Mouse (Mus musculus): ENCODE measurements around the gene Gm28047. TPM values are rescaled to one million over a fixed set of nuclear protein-coding genes. Genes with fewer than 3 reads are reported as not detected.

Gene Gm28047
- polyA plus RNA-seq, 1 experiment from 2014 or later, result not detected

DNA sequence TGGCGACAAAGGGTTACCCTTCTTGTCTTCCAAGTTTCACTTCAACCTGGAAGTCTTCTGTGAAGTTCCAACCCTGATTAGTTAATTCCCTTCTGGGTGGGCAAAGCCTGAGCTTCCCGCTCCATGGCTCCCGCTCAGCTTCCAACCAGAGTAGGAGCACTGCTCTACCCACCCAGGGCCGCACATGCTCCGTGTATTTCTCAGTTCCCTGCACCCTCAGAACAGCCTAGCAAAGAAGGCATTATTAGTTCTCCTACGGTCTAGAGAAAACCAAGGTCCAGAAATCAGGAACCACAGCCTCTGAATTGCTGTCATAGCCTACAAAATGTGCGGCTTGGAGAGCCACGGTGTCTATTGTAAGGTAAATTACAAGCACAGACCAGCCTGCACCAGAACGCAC lies 114.8 kb downstream of the Gm28047 start:
- 6% methylated on average over 9 of the region's 9 CpGs for WGBS
- H3K4me1 ChIP-seq (replicated peaks; ENCODE audit: control insufficient read depth, insufficient read depth, low read length), result peaks cover 45% of the 10 kb centered on the region
- H3K4me2 ChIP-seq (replicated peaks), result peak overlapping the region; percentile 65
- peak overlapping the region; percentile 44 for H3K4me3 ChIP-seq (replicated peaks; ENCODE audit: low read length)
- DNase-seq (ENCODE audit: low spot score) (peak; percentile 61), ATAC-seq (ENCODE audit: low FRiP score) (peak; percentile 54)
- H3K27ac ChIP-seq, result peak overlapping the region; percentile 84
- peaks cover 36% of the 10 kb centered on the region for H3K36me3 ChIP-seq (replicated peaks; ENCODE audit: control insufficient read depth, insufficient read depth)
- H3K9ac ChIP-seq, result peak overlapping the region; percentile 64
- no peaks in the 10 kb centered on the region for H3K27me3 ChIP-seq (ENCODE audit: control insufficient read depth, insufficient read depth, low read length)
- no peaks in the 10 kb centered on the region for H3K9me3 ChIP-seq (ENCODE audit: control insufficient read depth, low read length)

DNA sequence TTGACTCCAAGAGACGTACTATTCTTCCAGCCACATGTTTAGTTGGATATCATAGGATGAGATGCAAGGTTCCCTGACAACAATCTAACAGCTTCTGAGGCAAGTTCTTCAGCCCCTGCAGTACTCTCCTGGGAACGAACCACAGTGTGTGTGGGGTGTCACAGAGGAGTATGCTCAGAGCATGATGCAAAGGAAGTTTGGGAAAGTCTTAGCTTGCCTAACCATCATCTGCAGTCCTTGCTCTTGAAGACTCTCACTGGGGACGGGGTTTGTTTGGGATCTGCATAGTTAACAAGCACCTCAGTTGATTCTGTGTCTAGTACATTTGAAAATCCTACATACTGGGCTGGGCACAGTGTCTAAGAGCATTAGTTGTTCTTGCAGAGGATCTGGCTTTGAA lies 116.5 kb downstream of the Gm28047 start:
- H3K9me3 ChIP-seq (ENCODE audit: control insufficient read depth, low read length), result no peaks in the 10 kb centered on the region
- peaks cover 54% of the 10 kb centered on the region for H3K36me3 ChIP-seq (replicated peaks; ENCODE audit: control insufficient read depth, insufficient read depth)
- ATAC-seq (ENCODE audit: low FRiP score) (no peak), DNase-seq (ENCODE audit: low spot score) (no peak)
- WGBS, result 89% methylated on average over 3 of the region's 3 CpGs
- no peaks in the 10 kb centered on the region for H3K27me3 ChIP-seq (ENCODE audit: control insufficient read depth, insufficient read depth, low read length)
- no peak overlapping the region for H3K4me2 ChIP-seq (replicated peaks)
- H3K9ac ChIP-seq, result no peak overlapping the region
- H3K27ac ChIP-seq, result no peak overlapping the region
- peaks cover 38% of the 10 kb centered on the region for H3K4me1 ChIP-seq (replicated peaks; ENCODE audit: control insufficient read depth, insufficient read depth, low read length)
- H3K4me3 ChIP-seq (replicated peaks; ENCODE audit: low read length), result no peak overlapping the region

DNA sequence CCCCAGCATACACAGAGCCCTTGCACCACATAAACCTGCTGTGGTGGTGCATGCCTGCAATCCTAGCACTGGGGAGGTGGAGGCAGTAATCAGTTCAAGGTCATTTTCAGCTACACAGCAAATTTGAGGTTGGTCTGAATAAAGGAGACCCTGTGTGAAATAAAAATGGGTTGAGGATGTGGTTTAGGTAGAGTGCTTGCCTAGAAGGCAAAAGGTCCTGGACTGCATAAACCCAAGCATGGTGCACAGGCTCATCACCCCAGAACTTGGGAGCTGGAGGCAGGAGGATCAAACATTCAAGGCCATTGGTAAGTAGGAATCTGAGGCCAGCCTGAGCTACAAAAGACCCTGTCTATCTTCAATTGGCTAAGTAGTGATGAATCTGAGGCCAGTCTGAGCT lies 117.3 kb downstream of the Gm28047 start:
- Histone ChIP-seq H3K27me3 (ENCODE audit: control insufficient read depth, insufficient read depth, low read length) (no peaks in the 10 kb centered on the region), H3K9ac (no peak overlapping the region), H3K36me3 (replicated peaks; ENCODE audit: control insufficient read depth, insufficient read depth) (peaks cover 62% of the 10 kb centered on the region), H3K4me1 (replicated peaks; ENCODE audit: control insufficient read depth, insufficient read depth, low read length) (peaks cover 31% of the 10 kb centered on the region), H3K27ac (no peak overlapping the region), H3K4me3 (replicated peaks; ENCODE audit: low read length) (no peak overlapping the region), H3K4me2 (replicated peaks) (no peak overlapping the region), H3K9me3 (ENCODE audit: control insufficient read depth, low read length) (no peaks in the 10 kb centered on the region)
- no peak for DNase-seq (ENCODE audit: low spot score)
- ATAC-seq (ENCODE audit: low FRiP score), result no peak

DNA sequence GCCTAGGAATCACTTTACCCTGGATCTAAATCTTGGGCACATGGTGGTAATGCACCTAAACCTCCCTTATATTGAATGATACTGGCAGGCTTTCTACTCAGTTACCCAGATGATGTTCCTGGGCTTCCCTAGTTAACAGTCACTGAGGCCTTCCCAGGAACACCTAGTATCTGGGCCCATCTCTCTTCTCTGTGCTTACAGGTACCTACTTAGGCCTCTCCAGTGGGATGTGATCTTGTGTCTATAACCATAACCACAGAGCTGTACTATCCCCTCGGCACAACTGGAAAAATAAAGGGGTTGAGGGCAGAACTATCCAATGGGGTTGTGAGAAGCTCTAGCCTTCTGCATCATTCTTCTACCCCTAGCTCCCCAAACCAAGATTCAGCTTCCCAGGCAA lies 118.0 kb downstream of the Gm28047 start:
- no peak for DNase-seq (ENCODE audit: low spot score)
- H3K27me3 ChIP-seq (ENCODE audit: control insufficient read depth, insufficient read depth, low read length), result no peaks in the 10 kb centered on the region
- no peak overlapping the region for H3K27ac ChIP-seq
- no peak overlapping the region for H3K9ac ChIP-seq
- no peak overlapping the region for H3K4me2 ChIP-seq (replicated peaks)
- WGBS, result 100% methylated on average over 1 of the region's 1 CpGs
- peaks cover 69% of the 10 kb centered on the region for H3K36me3 ChIP-seq (replicated peaks; ENCODE audit: control insufficient read depth, insufficient read depth)
- no peak overlapping the region for H3K4me3 ChIP-seq (replicated peaks; ENCODE audit: low read length)
- no peak for ATAC-seq (ENCODE audit: low FRiP score)
- peaks cover 24% of the 10 kb centered on the region for H3K4me1 ChIP-seq (replicated peaks; ENCODE audit: control insufficient read depth, insufficient read depth, low read length)
- H3K9me3 ChIP-seq (ENCODE audit: control insufficient read depth, low read length), result no peaks in the 10 kb centered on the region

DNA sequence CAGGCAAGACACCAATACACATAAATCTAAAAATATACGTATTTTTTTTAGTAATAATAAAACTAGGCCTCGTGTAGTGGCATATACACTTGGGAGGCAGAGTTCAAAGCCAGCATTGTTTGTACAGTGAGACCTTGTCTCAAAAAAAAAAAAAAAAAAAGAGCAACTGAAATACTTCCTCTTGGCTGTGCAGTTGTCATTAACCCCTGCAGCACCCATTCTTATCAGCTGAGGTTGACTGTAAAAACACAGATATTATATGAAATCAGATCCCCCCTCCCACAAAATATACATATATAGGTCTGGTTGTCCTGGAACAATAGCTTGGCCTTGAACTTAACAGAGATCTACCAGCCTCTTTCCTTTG lies 118.4 kb downstream of the Gm28047 start:
- ATAC-seq (ENCODE audit: low FRiP score) (no peak), DNase-seq (ENCODE audit: low spot score) (no peak)
- Histone ChIP-seq H3K9me3 (ENCODE audit: control insufficient read depth, low read length) (no peaks in the 10 kb centered on the region), H3K27ac (no peak overlapping the region), H3K9ac (no peak overlapping the region), H3K36me3 (replicated peaks; ENCODE audit: control insufficient read depth, insufficient read depth) (peaks cover 73% of the 10 kb centered on the region), H3K4me2 (replicated peaks) (no peak overlapping the region), H3K4me1 (replicated peaks; ENCODE audit: control insufficient read depth, insufficient read depth, low read length) (peaks cover 20% of the 10 kb centered on the region), H3K27me3 (ENCODE audit: control insufficient read depth, insufficient read depth, low read length) (no peaks in the 10 kb centered on the region), H3K4me3 (replicated peaks; ENCODE audit: low read length) (no peak overlapping the region)
- WGBS, result 71% methylated on average over 2 of the region's 2 CpGs

DNA sequence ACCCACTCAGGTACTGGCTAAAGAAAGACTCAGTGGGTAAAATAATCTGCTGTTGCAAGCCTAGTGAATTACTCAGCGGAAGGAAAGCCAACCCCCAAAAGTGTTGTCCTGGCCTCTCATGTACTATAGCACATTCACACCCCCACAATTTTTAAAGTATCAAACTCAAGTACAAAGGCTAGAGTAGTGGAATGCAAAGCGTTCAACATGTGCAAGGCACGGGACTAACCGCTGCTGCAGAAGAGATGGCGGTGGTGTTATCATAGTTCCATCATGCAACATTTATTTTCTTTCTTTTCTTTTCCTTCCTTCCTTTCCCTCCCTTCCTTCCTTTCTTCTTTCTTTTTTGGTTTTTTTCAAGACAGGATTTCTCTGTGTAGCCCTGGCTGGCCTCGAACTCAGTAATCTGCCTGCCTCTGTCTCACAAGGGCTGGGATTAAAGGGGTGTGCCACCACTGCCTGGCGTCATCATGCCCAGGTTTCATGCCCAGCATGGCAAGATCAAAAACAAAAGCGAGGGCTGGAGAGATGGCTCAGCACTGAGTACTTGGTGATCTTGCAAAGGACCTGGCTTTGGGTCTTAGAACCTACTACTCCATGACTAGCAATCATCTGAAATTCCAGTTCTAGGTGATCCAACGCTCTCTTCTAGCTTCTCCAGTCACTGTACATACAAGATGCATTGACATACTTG lies 119.0 kb downstream of the Gm28047 start:
- Histone ChIP-seq H3K9ac (no peak overlapping the region), H3K27ac (no peak overlapping the region), H3K36me3 (replicated peaks; ENCODE audit: control insufficient read depth, insufficient read depth) (peaks cover 78% of the 10 kb centered on the region), H3K4me2 (replicated peaks) (no peak overlapping the region), H3K27me3 (ENCODE audit: control insufficient read depth, insufficient read depth, low read length) (no peaks in the 10 kb centered on the region), H3K9me3 (ENCODE audit: control insufficient read depth, low read length) (no peaks in the 10 kb centered on the region), H3K4me1 (replicated peaks; ENCODE audit: control insufficient read depth, insufficient read depth, low read length) (peaks cover 15% of the 10 kb centered on the region; the same call in 1 of the 2 replicates), H3K4me3 (replicated peaks; ENCODE audit: low read length) (no peak overlapping the region)
- ATAC-seq (ENCODE audit: low FRiP score) (no peak), DNase-seq (ENCODE audit: low spot score) (no peak)
- 89% methylated on average over 9 of the region's 9 CpGs for WGBS

DNA sequence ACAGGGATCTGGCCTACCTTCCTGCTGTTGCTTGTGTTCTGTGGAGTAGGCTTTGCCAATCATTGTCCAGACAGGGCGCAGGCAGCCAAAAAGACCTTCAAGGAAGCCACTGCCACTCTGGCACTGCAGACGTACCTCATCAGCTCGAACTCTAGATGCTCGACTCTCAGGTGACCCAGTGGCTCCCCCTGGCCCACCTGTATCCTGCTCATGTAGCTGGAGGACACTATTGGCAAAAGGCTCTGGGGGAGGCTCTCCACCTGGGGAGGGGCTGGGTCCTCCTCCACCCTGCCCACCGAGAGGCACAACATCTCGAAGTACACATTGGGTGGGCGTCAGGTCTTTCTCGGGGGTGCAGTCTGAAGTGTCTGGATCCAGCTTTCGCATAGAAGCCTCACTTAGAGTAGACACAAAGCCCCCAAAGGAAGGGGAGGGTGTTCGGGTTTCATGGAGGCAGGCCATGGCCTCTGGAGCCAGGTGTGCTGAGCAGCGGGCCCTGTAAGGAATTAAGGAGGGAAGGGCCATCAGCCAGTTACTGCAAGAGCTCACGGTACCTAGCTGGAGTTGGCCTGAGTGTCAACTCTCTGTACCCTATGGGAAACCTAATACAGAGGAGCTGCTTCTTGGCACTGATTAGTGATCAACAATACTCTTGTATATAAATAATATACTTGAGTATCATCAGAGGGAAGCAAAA lies 119.6 kb downstream of the Gm28047 start:
- H3K4me3 ChIP-seq (replicated peaks; ENCODE audit: low read length), result no peak overlapping the region
- H3K4me2 ChIP-seq (replicated peaks), result no peak overlapping the region
- H3K9ac ChIP-seq, result no peak overlapping the region
- ATAC-seq (ENCODE audit: low FRiP score) (no peak), DNase-seq (ENCODE audit: low spot score) (no peak)
- H3K36me3 ChIP-seq (replicated peaks; ENCODE audit: control insufficient read depth, insufficient read depth), result peaks cover 85% of the 10 kb centered on the region
- no peak overlapping the region for H3K27ac ChIP-seq
- H3K4me1 ChIP-seq (replicated peaks; ENCODE audit: control insufficient read depth, insufficient read depth, low read length), result peaks cover 12% of the 10 kb centered on the region; the same call in 1 of the 2 replicates
- H3K9me3 ChIP-seq (ENCODE audit: control insufficient read depth, low read length), result no peaks in the 10 kb centered on the region
- WGBS, result 76% methylated on average over 12 of the region's 12 CpGs
- H3K27me3 ChIP-seq (ENCODE audit: control insufficient read depth, insufficient read depth, low read length), result no peaks in the 10 kb centered on the region

DNA sequence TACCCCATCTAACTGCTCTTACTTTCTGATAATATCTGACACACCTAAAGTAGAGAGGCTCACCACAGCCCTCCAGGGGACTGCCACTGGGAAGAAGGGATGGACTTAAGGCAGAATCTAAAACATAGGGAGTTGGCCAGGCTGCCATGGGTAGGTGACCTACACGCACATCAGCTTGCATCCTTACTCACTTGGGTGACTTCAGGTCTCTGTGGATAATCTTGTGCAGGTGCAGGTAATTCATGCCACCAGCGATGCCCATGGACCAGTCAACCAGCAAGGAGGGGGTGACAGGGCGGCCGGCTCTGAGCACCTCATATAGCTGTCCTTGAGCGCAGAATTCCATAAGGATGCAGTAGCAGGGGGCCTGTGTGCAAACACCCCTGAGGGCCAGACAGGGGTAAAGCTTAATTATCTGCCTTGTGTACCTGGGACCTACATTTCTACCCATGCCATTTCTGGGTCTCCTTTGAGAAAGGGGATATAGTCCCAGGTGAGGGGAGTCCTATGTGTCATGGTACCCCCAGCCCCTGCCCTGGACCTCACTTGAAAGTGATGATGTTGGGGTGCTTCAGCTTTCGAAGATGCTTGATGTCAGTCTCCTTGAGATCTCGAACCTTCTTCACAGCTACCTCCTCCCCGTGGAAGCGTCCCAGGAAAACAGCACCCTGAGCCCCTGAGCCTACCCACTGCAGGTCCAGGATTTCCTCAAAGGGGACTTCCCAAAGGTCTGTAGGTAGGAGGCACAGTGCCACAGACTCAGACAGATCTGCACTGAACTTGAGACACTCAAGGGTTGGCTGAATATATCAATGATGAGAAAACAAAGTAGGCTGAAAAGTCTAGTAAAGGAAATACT lies 120.7 kb downstream of the Gm28047 start:
- Histone ChIP-seq H3K27me3 (ENCODE audit: control insufficient read depth, insufficient read depth, low read length) (no peaks in the 10 kb centered on the region), H3K27ac (no peak overlapping the region), H3K4me3 (replicated peaks; ENCODE audit: low read length) (no peak overlapping the region), H3K36me3 (replicated peaks; ENCODE audit: control insufficient read depth, insufficient read depth) (peaks cover 95% of the 10 kb centered on the region), H3K9me3 (ENCODE audit: control insufficient read depth, low read length) (no peaks in the 10 kb centered on the region), H3K4me1 (replicated peaks; ENCODE audit: control insufficient read depth, insufficient read depth, low read length) (peaks cover 4% of the 10 kb centered on the region; the same call in 1 of the 2 replicates), H3K9ac (no peak overlapping the region), H3K4me2 (replicated peaks) (no peak overlapping the region)
- 84% methylated on average over 9 of the region's 9 CpGs for WGBS
- DNase-seq (ENCODE audit: low spot score) (no peak), ATAC-seq (ENCODE audit: low FRiP score) (no peak)

DNA sequence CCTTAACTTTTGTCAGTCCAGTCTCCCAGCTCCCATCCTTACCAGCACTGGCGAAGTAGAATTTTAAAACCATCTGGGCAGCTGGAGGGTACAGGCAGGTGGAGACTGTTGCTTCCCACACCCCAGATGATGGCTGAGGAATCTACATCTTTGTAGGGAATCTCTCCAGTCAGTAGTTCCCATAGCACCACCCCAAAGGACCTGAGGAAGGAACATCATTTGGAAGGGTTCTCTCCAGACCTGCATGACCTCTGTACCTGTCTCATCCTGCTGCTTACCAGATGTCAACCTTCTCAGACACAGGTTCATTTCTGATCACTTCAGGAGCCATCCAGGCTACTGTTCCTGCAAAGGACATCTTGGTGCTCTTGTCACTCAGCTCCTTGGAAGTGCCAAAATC lies 121.4 kb downstream of the Gm28047 start, which contains the start of gene Gm10337:
TSS of gene Gm10337 (plus strand) at position 276 of the 400 bp plus-strand sequence.
- WGBS, result 81% methylated on average over 1 of the region's 1 CpGs
- no peaks in the 10 kb centered on the region for H3K9me3 ChIP-seq (ENCODE audit: control insufficient read depth, low read length)
- no peak within 1 kb of the TSS for H3K9ac ChIP-seq
- no peaks in the 10 kb centered on the region for H3K27me3 ChIP-seq (ENCODE audit: control insufficient read depth, insufficient read depth, low read length)
- DNase-seq (ENCODE audit: low spot score) (no peak), ATAC-seq (ENCODE audit: low FRiP score) (no peak)
- no peak within 1 kb of the TSS for H3K4me2 ChIP-seq (replicated peaks)
- H3K4me3 ChIP-seq (replicated peaks; ENCODE audit: low read length), result no peak within 1 kb of the TSS
- H3K4me1 ChIP-seq (replicated peaks; ENCODE audit: control insufficient read depth, insufficient read depth, low read length), result no peaks in the 10 kb centered on the region
- peaks cover 96% of the 10 kb centered on the region for H3K36me3 ChIP-seq (replicated peaks; ENCODE audit: control insufficient read depth, insufficient read depth)
- no peak within 1 kb of the TSS for H3K27ac ChIP-seq
